Mouse (Mus musculus) Patski (cell line): ENCODE measurements around the gene Bag6. TPM values are rescaled to one million over a fixed set of nuclear protein-coding genes. Genes with fewer than 3 reads are reported as not detected.
A peak's percentile ranks its signal among the peaks of the same experiment; 100 is the strongest.

Source experiments
- ATAC-seq: fragments of 100-300 bp; one replicate; pipeline ENCODE4 v1.8.0; 2021
- CTCF ChIA-PET: fragments of 350-600 bp; sonication (Branson Sonifier 250); formaldehyde crosslinking; loops from one replicate; lab custom pipeline; 2022; ENCODE audit warnings: inconsistent platforms; lab: Charles Lee
- POLR2A ChIA-PET: fragments of 350-600 bp; sonication (Branson Sonifier 250); formaldehyde crosslinking; loops from one replicate; lab custom pipeline; 2022; ENCODE audit warnings: antibody characterized with exemption, inconsistent platforms; lab: Charles Lee
- DNase-seq: peaks from one replicate; pipeline ENCODE4 v3.0.0-alpha.2; 2011; ENCODE audit warnings: low read depth, low spot score
- H3K27me3 ChIP-seq: fragments of 371-371 bp; one replicate; pipeline ENCODE4 v1.5.1; 2021
- CTCF ChIP-seq: fragments of 100-300 bp; IDR thresholded peaks from one replicate; pipeline ENCODE4 v1.5.1; 2021
- in situ Hi-C: fragments of 300-500 bp; cut with MboI; formaldehyde crosslinking; loops from 3 replicates; pipeline ENCODE4 v1.11.1; 2018; ENCODE audit warnings: low pct_unique_long_range_greater_than_20kb, mixed read lengths
- polyA plus RNA-seq: library from polyadenylated mRNA; unstranded; gene quantifications from one replicate; pipeline ENCODE4 v1.2.3, GENCODE M21; 2021

The Bag6 gene
- polyA plus RNA-seq, 1 experiment from 2014 or later: 283 TPM

DNA sequence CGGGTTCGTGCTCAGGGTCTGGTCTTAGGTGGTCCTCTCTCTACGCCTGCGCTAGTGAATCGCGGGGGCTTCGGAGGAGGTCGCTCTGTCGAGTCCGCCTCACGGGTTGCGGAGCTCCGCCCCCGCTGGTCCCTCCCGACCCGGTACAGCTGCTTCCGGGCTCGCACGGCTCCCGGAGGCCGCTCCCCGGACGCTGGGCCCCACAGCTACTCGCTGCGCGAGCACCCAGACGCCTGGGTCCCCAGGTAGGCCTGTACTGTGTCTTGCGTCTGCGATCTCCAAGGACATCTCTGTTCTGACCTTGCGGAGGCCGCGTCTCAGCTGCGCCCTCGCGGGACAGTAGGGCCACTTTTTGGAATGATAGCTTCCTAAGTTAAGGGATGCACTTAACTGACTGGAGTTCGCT is 8.8 kb upstream of the Bag6 start, which contains the start of gene D17H6S53E:
Gene D17H6S53E (plus strand): TSS at position 168 of the 406 bp plus-strand sequence.
- ChIA-PET POLR2A (interaction anchor here (0.6 to 1.5 kb wide), 5 partner anchors 10 to 116 kb away, joined by 3 to 4 read pairs (median 3); partner anchors contain the start of gene Ddx39b), CTCF (interaction anchor here (0.9 to 2.1 kb wide), 3 partner anchors 10 to 36 kb away, joined by 4 to 11 read pairs (median 6); partner anchors contain the start of gene Ly6g5b)
- in situ Hi-C loops: loop anchor here (25.0 kb wide), 1 partner anchor 489 kb away; the partner anchor contains the start of genes Atf6b, Fkbpl, Ppt2 and Prrt1
- DNase-seq (no peak), ATAC-seq (peak; percentile 40)
- no peaks in the 10 kb centered on the region for H3K27me3 ChIP-seq
- TF ChIP-seq CTCF: no peak

DNA sequence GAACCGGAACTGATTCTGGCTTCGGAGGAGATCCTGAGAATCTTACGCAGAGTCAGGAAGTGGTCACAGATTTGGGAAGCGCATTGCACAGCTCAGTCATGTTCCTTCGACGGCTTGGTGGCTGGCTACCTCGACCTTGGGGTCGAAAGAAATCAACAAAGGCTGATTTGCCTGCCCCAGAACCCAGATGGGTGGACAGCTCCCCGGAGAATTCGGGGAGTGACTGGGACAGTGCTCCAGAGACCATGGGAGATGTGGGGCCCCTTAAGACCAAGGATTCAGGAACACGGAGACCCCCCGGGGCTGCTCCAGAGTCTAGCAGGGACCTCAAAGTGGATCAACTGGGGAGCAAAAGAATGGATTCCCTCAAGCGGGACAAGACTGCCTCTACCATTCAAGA is 8.0 kb upstream of the Bag6 start:
- DNase-seq (no peak), ATAC-seq (no peak)
- CTCF ChIA-PET: interaction anchor here (1.2 to 2.1 kb wide), 2 partner anchors 11 to 36 kb away, joined by 6 to 11 read pairs; no protein-coding TSS in a partner anchor
- in situ Hi-C loops: loop anchor here (25.0 kb wide), 1 partner anchor 490 kb away; the partner anchor contains the start of genes Atf6b, Fkbpl, Ppt2 and Prrt1
- POLR2A ChIA-PET: interaction anchor here (1.5 kb wide), 1 partner anchor 79 kb away, joined by 3 read pairs; no protein-coding TSS in a partner anchor
- H3K27me3 ChIP-seq: no peaks in the 10 kb centered on the region
- no peak for TF ChIP-seq CTCF

DNA sequence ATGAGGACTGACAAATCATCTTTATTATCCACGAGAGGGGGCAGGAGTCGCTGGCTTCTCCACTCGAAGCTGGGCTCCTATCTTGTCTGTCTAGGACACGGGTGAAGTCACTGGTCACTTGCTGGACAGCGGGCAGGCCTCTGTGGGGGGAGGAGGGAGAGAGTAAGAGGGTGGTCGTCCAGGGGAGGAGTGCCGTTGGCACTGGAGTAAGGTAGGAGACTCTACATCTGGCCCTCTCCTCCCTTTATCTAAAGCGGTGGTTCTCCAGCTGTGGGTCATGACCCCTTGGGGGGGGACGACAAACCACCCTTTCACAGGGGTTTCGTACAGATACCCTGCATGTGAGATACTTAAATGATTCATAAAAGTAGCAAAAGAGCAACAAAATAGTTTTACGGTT is 6.0 kb upstream of the Bag6 start:
- ATAC-seq (no peak), DNase-seq (no peak)
- no peaks in the 10 kb centered on the region for H3K27me3 ChIP-seq
- in situ Hi-C loops: loop anchor here (25.0 kb wide), 1 partner anchor 492 kb away; the partner anchor contains the start of genes Atf6b, Fkbpl, Ppt2 and Prrt1
- ChIA-PET CTCF (interaction anchor here (1.4 kb wide), 1 partner anchor 14 kb away, joined by 3 read pairs; no protein-coding TSS in a partner anchor), POLR2A (interaction anchor here (0.6 to 0.7 kb wide), 2 partner anchors 19 to 131 kb away, joined by 3 to 7 read pairs; no protein-coding TSS in a partner anchor)
- TF ChIP-seq CTCF: no peak

GRCm38 (mm10) chr17:35131038-35131437 is 3.9 kb upstream of the Bag6 start:
- H3K27me3 ChIP-seq: no peaks in the 10 kb centered on the region
- ATAC-seq (no peak), DNase-seq (no peak)
- in situ Hi-C loops: loop anchor here (25.0 kb wide), 1 partner anchor 494 kb away; the partner anchor contains the start of genes Atf6b, Fkbpl, Ppt2 and Prrt1
- ChIA-PET POLR2A (no interaction called here), CTCF (no interaction called here)
- TF ChIP-seq CTCF: no peak

- ChIA-PET CTCF (no interaction called here), POLR2A (no interaction called here)
- in situ Hi-C loops: loop anchor here (25.0 kb wide), 1 partner anchor 494 kb away; the partner anchor contains the start of genes Atf6b, Fkbpl, Ppt2 and Prrt1
- ATAC-seq: no peak
- no peak for DNase-seq
- H3K27me3 ChIP-seq: no peaks in the 10 kb centered on the region
- no peak for TF ChIP-seq CTCF
These were observed 3.3 kb upstream of the Bag6 start, which contains the start of gene Apom for GRCm38 (mm10) chr17:35131500-35132173. TSS of gene Apom (minus strand) at chr17:35132050.

DNA sequence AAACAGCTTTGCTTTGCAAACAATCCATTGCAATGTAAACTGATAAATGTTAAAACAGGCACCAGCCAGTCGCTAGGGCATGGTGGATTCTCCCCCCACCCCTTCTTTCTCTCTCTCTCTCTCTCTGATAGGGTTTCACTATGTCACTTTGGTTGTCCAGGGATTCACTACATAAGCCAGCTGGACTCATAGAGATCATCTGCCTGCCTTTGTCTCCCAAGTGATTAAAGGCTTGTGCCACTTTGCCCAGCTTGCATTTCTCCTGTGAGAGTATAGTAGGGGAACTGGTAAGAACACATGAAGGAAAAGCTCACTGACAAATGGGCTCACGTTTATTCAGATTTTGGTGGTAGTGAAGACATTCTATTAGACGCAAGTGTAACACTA is 2.8 kb upstream of the Bag6 start:
- in situ Hi-C loops: loop anchor here (25.0 kb wide), 1 partner anchor 495 kb away; the partner anchor contains the start of genes Atf6b, Fkbpl, Ppt2 and Prrt1
- ATAC-seq: no peak
- ChIA-PET CTCF (no interaction called here), POLR2A (no interaction called here)
- no peak for DNase-seq
- no peak for TF ChIP-seq CTCF
- no peaks in the 10 kb centered on the region for H3K27me3 ChIP-seq

GRCm38 (mm10) chr17:35133517-35133916 is 1.5 kb upstream of the Bag6 start:
- ChIA-PET POLR2A (no interaction called here), CTCF (no interaction called here)
- no peak for TF ChIP-seq CTCF
- in situ Hi-C loops: loop anchor here (25.0 kb wide), 1 partner anchor 496 kb away; the partner anchor contains the start of genes Atf6b, Fkbpl, Ppt2 and Prrt1
- no peak for DNase-seq
- no peak for ATAC-seq
- no peaks in the 10 kb centered on the region for H3K27me3 ChIP-seq

- CTCF ChIA-PET: no interaction called here
- peak; percentile 55 for ATAC-seq
- POLR2A ChIA-PET: interaction anchor here (0.6 to 3.5 kb wide), 4 partner anchors 9 to 27 kb away, joined by 3 to 17 read pairs (median 4); partner anchors contain the start of gene D17H6S53E
- in situ Hi-C loops: loop anchor here (25.0 kb wide), 1 partner anchor 498 kb away; the partner anchor contains the start of genes Atf6b, Fkbpl, Ppt2 and Prrt1
- no peaks in the 10 kb centered on the region for H3K27me3 ChIP-seq
- no peak for DNase-seq
- no peak for TF ChIP-seq CTCF
These were observed 778 bp downstream of the Bag6 start for GRCm38 (mm10) chr17:35135591-35136320.

DNA sequence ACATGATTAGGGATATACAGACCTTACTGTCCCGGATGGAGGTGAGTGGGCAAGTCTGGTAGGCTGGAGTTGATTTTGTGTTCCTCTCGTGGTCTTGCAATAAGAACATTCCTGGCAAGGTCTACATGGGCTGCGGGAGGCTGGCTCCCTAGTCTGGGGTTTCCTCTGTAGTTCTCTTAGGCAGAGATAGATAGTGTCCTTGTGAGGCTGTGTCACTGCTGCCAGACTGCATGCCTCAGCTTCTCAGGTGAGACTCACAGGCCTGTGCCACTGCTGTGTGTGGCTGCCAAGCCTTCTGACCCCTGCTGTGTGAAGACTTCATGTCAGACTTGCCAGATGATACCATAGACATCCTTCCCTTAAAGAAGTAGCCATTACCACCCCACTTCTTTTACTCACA is 4.3 kb downstream of the Bag6 start:
- no peaks in the 10 kb centered on the region for H3K27me3 ChIP-seq
- TF ChIP-seq CTCF: no peak
- no peak for ATAC-seq
- ChIA-PET POLR2A (interaction anchor here (1.4 to 3.5 kb wide), 2 partner anchors 8 to 24 kb away, joined by 7 to 17 read pairs; no protein-coding TSS in a partner anchor), CTCF (interaction anchor here (1.1 to 3.2 kb wide), 3 partner anchors 14 to 30 kb away, joined by 3 to 11 read pairs (median 8); partner anchors contain the start of gene D17H6S53E)
- DNase-seq: no peak
- in situ Hi-C loops: loop anchor here (25.0 kb wide), 1 partner anchor 502 kb away; the partner anchor contains the start of genes Atf6b, Fkbpl, Ppt2 and Prrt1
